Mouse (Mus musculus) forebrain, embryonic 10.5 days (tissue): ENCODE measurements around the gene Nup98. TPM values are rescaled to one million over a fixed set of nuclear protein-coding genes. Genes with fewer than 3 reads are reported as not detected.

Experiments used
- DNase-seq: peaks from one replicate; pipeline ENCODE4 v3.0.0-alpha.2; 2017; ENCODE audit warnings: low spot score; ENCODE audit errors: extremely low spot score
- H3K27ac ChIP-seq: fragments of 300-500 bp; sonication (generic); 2 replicates; pipeline ENCODE4 v1.5.1; 2016; ENCODE audit warnings: mild to moderate bottlenecking
- H3K27me3 ChIP-seq: fragments of 300-500 bp; sonication (generic); 2 replicates; pipeline ENCODE4 v1.6.1; 2016; ENCODE audit warnings: mild to moderate bottlenecking; ENCODE audit not compliant: poor library complexity, severe bottlenecking
- H3K36me3 ChIP-seq: fragments of 300-500 bp; sonication (generic); replicated peaks from 2 replicates; pipeline ENCODE4 v1.6.1; 2016; ENCODE audit warnings: mild to moderate bottlenecking, moderate library complexity
- H3K4me1 ChIP-seq: fragments of 300-500 bp; sonication (generic); 2 replicates; pipeline ENCODE4 v1.6.1; 2016
- H3K4me3 ChIP-seq: fragments of 300-500 bp; sonication (generic); 2 replicates; pipeline ENCODE4 v1.5.1; 2016; ENCODE audit warnings: mild to moderate bottlenecking, moderate library complexity
- H3K9me3 ChIP-seq: fragments of 300-500 bp; sonication (generic); 2 replicates; pipeline ENCODE4 v1.6.1; 2016; ENCODE audit warnings: mild to moderate bottlenecking, moderate library complexity
- WGBS: fragments of 180-500 bp; shearing (Covaris S2); methylation state at CpG from one replicate; pipeline ENCODE4 v1.1.7; 2016; 5-methylcytosine and 5-hydroxymethylcytosine counted together
- polyA plus RNA-seq: library from polyadenylated mRNA; unstranded; fragments of >200 nt; fragmentation: Nextera tagmentation; extraction: Ambion mirVana; gene quantifications from 2 replicates; pipeline ENCODE4 v1.2.1, GENCODE M21; 2016

Nup98 gene
- polyA plus RNA-seq, 1 experiment from 2014 or later = 45.9 TPM

- WGBS = 89% methylated on average over 5 of the region's 5 CpGs
These were observed 14.1 kb upstream of the Nup98 start for GRCm38 (mm10) chr7:102223883-102224738.

GRCm38 (mm10) chr7:102222830-102223556, 13.0 kb upstream of the Nup98 start:
- DNase-seq = peak; percentile 69
- peaks cover 23% of the 10 kb centered on the region for H3K36me3 ChIP-seq
- peaks cover 14% of the 10 kb centered on the region for H3K4me1 ChIP-seq
- WGBS = 1% methylated on average over 31 of the region's 31 CpGs
- no peaks in the 10 kb centered on the region for H3K9me3 ChIP-seq
- no peaks in the 10 kb centered on the region for H3K27me3 ChIP-seq
- peak overlapping the region; percentile 75 for H3K4me3 ChIP-seq
- H3K27ac ChIP-seq = peak overlapping the region; percentile 86

More at GRCm38 (mm10) chr7:102223883-102224738, 14.1 kb upstream of the Nup98 start:
- peaks cover 32% of the 10 kb centered on the region for H3K36me3 ChIP-seq
- DNase-seq = no peak
- H3K27ac ChIP-seq = no peak overlapping the region
- H3K9me3 ChIP-seq = peaks cover 3% of the 10 kb centered on the region; the same call in 1 of the 2 replicates
- no peaks in the 10 kb centered on the region for H3K27me3 ChIP-seq
- H3K4me3 ChIP-seq = no peak overlapping the region
- H3K4me1 ChIP-seq = peaks cover 14% of the 10 kb centered on the region

GRCm38 (mm10) chr7:102222336-102222735, 12.4 kb upstream of the Nup98 start:
- H3K27me3 ChIP-seq = no peaks in the 10 kb centered on the region
- peak overlapping the region; percentile 86 for H3K27ac ChIP-seq
- H3K9me3 ChIP-seq = no peaks in the 10 kb centered on the region
- peak; percentile 69 for DNase-seq
- H3K4me3 ChIP-seq = peak overlapping the region; percentile 75
- peaks cover 14% of the 10 kb centered on the region for H3K4me1 ChIP-seq
- WGBS = 0% methylated on average over 9 of the region's 13 CpGs
- peaks cover 16% of the 10 kb centered on the region; the same call in 1 of the 2 replicates for H3K36me3 ChIP-seq

GRCm38 (mm10) chr7:102221899-102222298, 11.9 kb upstream of the Nup98 start:
- no peak for DNase-seq
- 64% methylated on average over 1 of the region's 1 CpGs for WGBS
- Histone ChIP-seq H3K9me3 (no peaks in the 10 kb centered on the region), H3K4me3 (peak overlapping the region; percentile 75), H3K27me3 (no peaks in the 10 kb centered on the region), H3K36me3 (peaks cover 12% of the 10 kb centered on the region; the same call in 1 of the 2 replicates), H3K27ac (peak overlapping the region; percentile 60; the same call in 1 of the 2 replicates), H3K4me1 (peaks cover 14% of the 10 kb centered on the region)

- Histone ChIP-seq H3K4me1 (peaks cover 24% of the 10 kb centered on the region), H3K4me3 (peak overlapping the region; percentile 89), H3K27ac (peak overlapping the region; percentile 97), H3K36me3 (no peaks in the 10 kb centered on the region; the same call in 1 of the 2 replicates), H3K27me3 (no peaks in the 10 kb centered on the region), H3K9me3 (no peaks in the 10 kb centered on the region)
- 71% methylated on average over 3 of the region's 3 CpGs for WGBS
- no peak for DNase-seq
These were observed 1.1 kb upstream of the Nup98 start for GRCm38 (mm10) chr7:102211071-102211470.

- Histone ChIP-seq H3K27ac (peak overlapping the region; percentile 97), H3K4me1 (peaks cover 24% of the 10 kb centered on the region), H3K27me3 (no peaks in the 10 kb centered on the region), H3K36me3 (peaks cover 10% of the 10 kb centered on the region), H3K4me3 (peak overlapping the region; percentile 89), H3K9me3 (no peaks in the 10 kb centered on the region)
- no peak for DNase-seq
- WGBS = 58% methylated on average over 4 of the region's 4 CpGs
These were observed 1.1 kb downstream of the Nup98 start for GRCm38 (mm10) chr7:102208806-102209363.

GRCm38 (mm10) chr7:102205646-102206045, 4.3 kb downstream of the Nup98 start:
- Histone ChIP-seq H3K9me3 (no peaks in the 10 kb centered on the region), H3K4me1 (peaks cover 21% of the 10 kb centered on the region), H3K27me3 (no peaks in the 10 kb centered on the region), H3K4me3 (no peak overlapping the region), H3K27ac (no peak overlapping the region), H3K36me3 (peaks cover 21% of the 10 kb centered on the region)
- 97% methylated on average over 1 of the region's 1 CpGs for WGBS
- DNase-seq = no peak

- Histone ChIP-seq H3K4me1 (peaks cover 20% of the 10 kb centered on the region), H3K4me3 (no peak overlapping the region), H3K27me3 (no peaks in the 10 kb centered on the region), H3K9me3 (no peaks in the 10 kb centered on the region), H3K36me3 (peaks cover 25% of the 10 kb centered on the region), H3K27ac (no peak overlapping the region)
- WGBS = 91% methylated on average over 3 of the region's 3 CpGs
- DNase-seq = no peak
These were observed 5.6 kb downstream of the Nup98 start for GRCm38 (mm10) chr7:102204296-102204857.

GRCm38 (mm10) chr7:102200996-102201785, 8.8 kb downstream of the Nup98 start:
- no peak for DNase-seq
- H3K4me3 ChIP-seq = no peak overlapping the region
- H3K9me3 ChIP-seq = no peaks in the 10 kb centered on the region
- no peaks in the 10 kb centered on the region for H3K27me3 ChIP-seq
- H3K36me3 ChIP-seq = peaks cover 25% of the 10 kb centered on the region
- no peak overlapping the region for H3K27ac ChIP-seq
- no peaks in the 10 kb centered on the region for H3K4me1 ChIP-seq

- no peaks in the 10 kb centered on the region for H3K4me1 ChIP-seq
- H3K27me3 ChIP-seq = no peaks in the 10 kb centered on the region
- H3K27ac ChIP-seq = no peak overlapping the region
- WGBS = 84% methylated on average over 3 of the region's 3 CpGs
- DNase-seq = no peak
- H3K36me3 ChIP-seq = peaks cover 25% of the 10 kb centered on the region
- no peaks in the 10 kb centered on the region for H3K9me3 ChIP-seq
- no peak overlapping the region for H3K4me3 ChIP-seq
These were observed 9.4 kb downstream of the Nup98 start for GRCm38 (mm10) chr7:102200576-102200975.

- no peak for DNase-seq
- Histone ChIP-seq H3K27ac (no peak overlapping the region), H3K4me3 (no peak overlapping the region), H3K4me1 (no peaks in the 10 kb centered on the region), H3K27me3 (no peaks in the 10 kb centered on the region), H3K9me3 (no peaks in the 10 kb centered on the region), H3K36me3 (peaks cover 81% of the 10 kb centered on the region)
- 88% methylated on average over 1 of the region's 1 CpGs for WGBS
These were observed 17.6 kb downstream of the Nup98 start for GRCm38 (mm10) chr7:102192356-102192755.

GRCm38 (mm10) chr7:102183849-102184248, 26.1 kb downstream of the Nup98 start:
- Histone ChIP-seq H3K4me3 (no peak overlapping the region), H3K27ac (no peak overlapping the region), H3K9me3 (no peaks in the 10 kb centered on the region), H3K36me3 (peaks cover 96% of the 10 kb centered on the region), H3K4me1 (no peaks in the 10 kb centered on the region), H3K27me3 (no peaks in the 10 kb centered on the region)
- 89% methylated on average over 3 of the region's 3 CpGs for WGBS
- no peak for DNase-seq
